ENCODE assay signal across 8 mouse cellular contexts in the genomic region with DNA sequence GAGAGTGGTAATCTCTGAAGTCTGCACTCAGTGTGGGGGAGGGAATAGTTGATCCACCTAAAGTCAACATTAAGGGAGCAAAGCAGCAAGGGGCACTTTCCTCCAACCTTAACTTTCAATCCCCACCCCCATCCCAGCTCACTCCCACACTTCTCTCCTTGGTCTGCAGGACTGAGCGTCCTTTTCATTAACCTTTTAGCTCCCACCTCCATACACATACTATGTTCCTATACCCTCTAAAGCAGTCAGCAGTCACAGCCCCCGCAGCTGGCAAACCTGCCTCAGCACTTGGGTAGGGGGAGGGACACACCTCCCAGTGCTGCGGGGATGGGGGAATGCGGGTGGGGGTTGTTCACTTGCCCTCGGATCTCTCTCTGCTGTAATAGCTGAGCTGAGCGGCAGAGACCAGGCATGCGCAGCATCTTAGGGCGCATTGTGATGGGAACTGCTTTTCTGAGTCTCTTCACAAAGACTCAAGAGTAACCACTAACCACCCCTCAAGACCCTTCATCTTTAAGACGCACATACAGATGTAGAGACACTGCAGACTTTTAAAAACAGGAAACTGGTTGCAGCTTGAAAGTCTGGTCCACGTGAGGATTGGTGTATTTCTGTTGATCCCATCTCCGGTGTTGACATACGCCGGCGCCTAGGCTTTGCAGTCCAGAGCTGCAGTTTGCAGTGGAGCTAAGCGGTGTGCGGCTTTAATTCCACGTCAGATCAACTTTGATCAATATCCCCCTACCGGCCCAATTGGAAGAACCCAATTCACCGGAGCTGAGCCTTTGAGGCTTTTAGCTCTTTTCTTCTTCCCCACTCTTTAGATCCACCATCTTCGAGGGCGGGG. TPM values are rescaled to one million over a fixed set of nuclear protein-coding genes. Genes with fewer than 3 reads are reported as not detected.
DNase-seq lines count a peak whose midpoint lies in the region; ATAC-seq lines count a peak whose summit lies in the region.

A gene (plus strand): TSS at position 797 of the 847 bp plus-strand sequence.

- no peaks in the 10 kb centered on the region for H3K9me3 ChIP-seq in heart, embryonic 10.5 days
- H3K9me3 ChIP-seq in liver, embryonic 15.5 days (replicated peaks) = no peaks in the 10 kb centered on the region

- ATAC-seq in frontal cortex, adult (ENCODE audit: low TSS enrichment) = peak; percentile 74
- ATAC-seq in liver, embryonic 15.5 days (ENCODE audit: insufficient read depth) = no peak

- no peaks in the 10 kb centered on the region for H3K27me3 ChIP-seq in heart, embryonic 10.5 days (ENCODE audit: insufficient read depth, poor library complexity, severe bottlenecking)
- peaks cover 22% of the 10 kb centered on the region for H3K27me3 ChIP-seq in liver, embryonic 15.5 days

- H3K4me2 ChIP-seq in liver, embryonic 15.5 days = peak within 1 kb of the TSS; percentile 57

- no peaks in the 10 kb centered on the region for H3K36me3 ChIP-seq in heart, embryonic 10.5 days
- H3K36me3 ChIP-seq in liver, embryonic 15.5 days (replicated peaks) = no peaks in the 10 kb centered on the region

- 12% methylated on average over 21 of the region's 21 CpGs for WGBS in heart, embryonic 10.5 days
- WGBS in liver, embryonic 15.5 days (ENCODE audit: insufficient replicate concordance) = 15% methylated on average over 21 of the region's 21 CpGs

- H3K9ac ChIP-seq in liver, embryonic 15.5 days = no peak within 1 kb of the TSS

- intact Hi-C loops in heart, postnatal 14 days (cut with DNase I) = no loop called here

- H3K27ac ChIP-seq in heart, embryonic 10.5 days = peak within 1 kb of the TSS; percentile 62; the same call in 1 of the 2 replicates
- H3K27ac ChIP-seq in liver, embryonic 15.5 days (replicated peaks) = no peak within 1 kb of the TSS

- peak within 1 kb of the TSS; percentile 59 for H3K4me3 ChIP-seq in heart, embryonic 10.5 days
- H3K4me3 ChIP-seq in liver, embryonic 15.5 days (replicated peaks) = peak within 1 kb of the TSS; percentile 32

- H3K4me1 ChIP-seq in heart, embryonic 10.5 days = no peaks in the 10 kb centered on the region
- 0 out of 2 replicates have a peak, but pooled peaks cover 2% of the 10 kb centered on the region for H3K4me1 ChIP-seq in liver, embryonic 15.5 days (replicated peaks)

- no peak for DNase-seq in heart, embryonic 10.5 days (ENCODE audit: low spot score)
- no peak for DNase-seq in heart, postnatal 14 days
- DNase-seq in adrenal gland, postnatal 25 days = peak; percentile 13
- peak; percentile 23 to 44 for DNase-seq in kidney, postnatal 4 days
- peak; percentile 42 to 47 for DNase-seq in right cerebral cortex, adult 2 months (ENCODE audit: low spot score in 2 of 2)
- no peak for DNase-seq in spleen, postnatal 14 days (ENCODE audit: low spot score in 2 of 2)

RNA-seq across cellular contexts. Expression of the gene that starts here (rescaled TPM):
- 4.3 and 7.2 TPM in 2 replicates for polyA plus RNA-seq in heart, embryonic 10.5 days (2016; fragmentation: Nextera tagmentation; extraction: Ambion mirVana)
- 1 to 10 TPM; 2.0 to 2.2 TPM for total RNA-seq in heart, postnatal 14 days (2021)
- total RNA-seq in adrenal gland, postnatal 25 days (2021) = 18.7 and 28.4 TPM in 2 replicates
- 1.7 and 2.0 TPM in 2 replicates for polyA plus RNA-seq in liver, embryonic 15.5 days (2015; fragmentation: Nextera tagmentation; extraction: Ambion mirVana)

Comparison
In these comparisons a context has a peak if more than half of its experiments do, and no peak if none do; other contexts are left out.
1. DNase-seq: peak in adrenal gland, postnatal 25 days (single experiment), kidney, postnatal 4 days (2 of 2) and right cerebral cortex, adult 2 months (2 of 2); none in heart, embryonic 10.5 days (single experiment), heart, postnatal 14 days (0 of 2) and spleen, postnatal 14 days (0 of 2).